Mouse (Mus musculus) right cerebral cortex, adult 18-20 months (tissue): ENCODE measurements around the gene Gga1.
"Not testable (repeated sequence)": the region's sequence is repeated elsewhere in the genome, so short reads cannot be mapped to it uniquely, and the experiment has no call there.

Experiments used
- DNase-seq: peaks from one replicate; pipeline ENCODE4 v3.0.0; 2022; ENCODE audit warnings: mixed read lengths

Gga1 gene

GRCm38 (mm10) chr15:78877810-78878390 lies 910 bp downstream of the Gga1 start:
- DNase-seq, result no peak

- DNase-seq, result not testable (repeated sequence)
These were observed 2.0 kb downstream of the Gga1 start for GRCm38 (mm10) chr15:78878792-78879516.

GRCm38 (mm10) chr15:78880432-78880831 lies 3.4 kb downstream of the Gga1 start:
- no peak for DNase-seq

GRCm38 (mm10) chr15:78881828-78882227 lies 4.8 kb downstream of the Gga1 start:
- no peak for DNase-seq

GRCm38 (mm10) chr15:78889401-78889853 lies 12.4 kb downstream of the Gga1 start:
- no peak for DNase-seq

- no peak for DNase-seq
These were observed 15.4 kb downstream of the Gga1 start for GRCm38 (mm10) chr15:78892440-78892839.

GRCm38 (mm10) chr15:78894726-78895125 lies 17.7 kb downstream of the Gga1 start:
- DNase-seq, result no peak

- DNase-seq, result no peak
These were observed 18.8 kb downstream of the Gga1 start for GRCm38 (mm10) chr15:78895741-78896140.

GRCm38 (mm10) chr15:78896149-78896548 lies 19.2 kb downstream of the Gga1 start:
- no peak for DNase-seq

GRCm38 (mm10) chr15:78897488-78897887 lies 20.5 kb downstream of the Gga1 start:
- DNase-seq, result no peak

- no peak for DNase-seq
These were observed 21.6 kb downstream of the Gga1 start for GRCm38 (mm10) chr15:78898507-78899001.

GRCm38 (mm10) chr15:78899409-78899739 lies 22.4 kb downstream of the Gga1 start, which contains the start of gene Gm49510:
TSS of gene Gm49510 (plus strand) at chr15:78899667.
- DNase-seq, result no peak

- DNase-seq, result peak; percentile 64
These were observed 23.0 kb downstream of the Gga1 start, which contains the start of gene Sh3bp1 for GRCm38 (mm10) chr15:78899740-78900584. TSS of gene Sh3bp1 (plus strand) at chr15:78899768.

GRCm38 (mm10) chr15:78900585-78901421 lies 23.8 kb downstream of the Gga1 start:
- DNase-seq, result no peak

GRCm38 (mm10) chr15:78901422-78901789 lies 24.4 kb downstream of the Gga1 start:
- DNase-seq, result no peak

- DNase-seq, result peak; percentile 81
These were observed 26.3 kb downstream of the Gga1 start for GRCm38 (mm10) chr15:78903243-78903642.

- no peak for DNase-seq
These were observed 31.4 kb downstream of the Gga1 start for GRCm38 (mm10) chr15:78908399-78908798.

- DNase-seq, result no peak
These were observed 32.0 kb downstream of the Gga1 start for GRCm38 (mm10) chr15:78908982-78909381.

- peak; percentile 52 for DNase-seq
These were observed 35.0 kb downstream of the Gga1 start for GRCm38 (mm10) chr15:78912040-78912439.

- DNase-seq, result peak; percentile 99
These were observed 36.7 kb downstream of the Gga1 start, which contains the start of gene Pdxp for GRCm38 (mm10) chr15:78913632-78914090. TSS of gene Pdxp (plus strand) at chr15:78913919.

GRCm38 (mm10) chr15:78914091-78914822 lies 37.3 kb downstream of the Gga1 start:
- peak; percentile 53 for DNase-seq
